ENCODE assay signal across 16 mouse cellular contexts in the genomic region with DNA sequence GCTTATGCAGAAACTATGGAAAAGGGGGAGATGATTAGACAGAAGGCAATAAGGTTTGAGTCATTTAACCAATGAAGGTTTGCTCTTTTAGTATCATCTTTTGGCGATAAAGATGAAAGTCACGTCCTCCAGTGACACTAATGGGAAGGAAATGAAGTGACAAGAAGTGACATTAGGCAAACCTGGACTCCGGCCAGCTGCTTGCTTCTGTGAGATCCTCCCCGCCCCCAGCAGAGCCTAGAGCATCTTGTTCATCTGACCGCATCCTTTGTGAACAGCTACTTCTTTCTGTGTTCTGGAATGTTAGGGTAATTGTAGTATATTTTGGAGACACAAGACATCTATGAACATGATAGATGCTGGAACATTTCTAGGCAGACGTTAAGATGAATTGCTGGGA.
"Had no signal": no experiment of that assay in that cellular context is flagged by ENCODE, and none has a peak within 500 bp of the region (broad histone marks: within the 10 kb centered on the region; RNA-seq: fewer than 3 reads in every experiment).

No protein-coding gene starts in this region.

- H3K9ac ChIP-seq: limb, embryonic 12.5 days; liver, embryonic 14.5 days; neural tube, embryonic 13.5 days had no signal

- H3K27ac ChIP-seq: kidney, postnatal 0 days; layer of hippocampus, adult 2 months; limb, embryonic 12.5 days; liver, embryonic 14.5 days; midbrain, embryonic 10.5 days; neural tube, embryonic 13.5 days had no signal

- ATAC-seq: lung, postnatal 0 days had no signal

- H3K4me3 ChIP-seq: layer of hippocampus, adult 2 months; limb, embryonic 12.5 days; midbrain, embryonic 10.5 days; neural tube, embryonic 13.5 days had no signal

- DNase-seq: kidney, adult 2 months; liver; lung, adult 18-20 months; lung, postnatal 4 days; midbrain, embryonic 14.5 days; retina, postnatal 1 day; right cerebral cortex, postnatal 25 days; thymus, adult 18-20 months; thymus, postnatal 14 days had no signal

- H3K36me3 ChIP-seq: limb, embryonic 12.5 days; midbrain, embryonic 10.5 days; neural tube, embryonic 13.5 days had no signal

- H3K4me1 ChIP-seq: midbrain, embryonic 10.5 days had no signal

- H3K27me3 ChIP-seq: neural tube, embryonic 13.5 days had no signal

- H3K4me2 ChIP-seq: limb, embryonic 12.5 days; neural tube, embryonic 13.5 days had no signal

- H3K9me3 ChIP-seq: limb, embryonic 12.5 days; midbrain, embryonic 10.5 days; neural tube, embryonic 13.5 days had no signal
